Mouse (Mus musculus): ENCODE data around the gene Ttc23. TPM values are rescaled to one million over a fixed set of nuclear protein-coding genes. Genes with fewer than 3 reads are reported as not detected.

The Ttc23 gene
- polyA plus RNA-seq, 1 experiment = 42.0 TPM

GRCm38 (mm10) chr7:67728203-67728602 is 81.0 kb downstream of the Ttc23 start:
- no peak overlapping the region for H3K4me3 ChIP-seq (ENCODE audit: low read depth, low read length)
- H3K27ac ChIP-seq (ENCODE audit: insufficient read depth, low read length) = no peak overlapping the region
- no peaks in the 10 kb centered on the region for H3K36me3 ChIP-seq (ENCODE audit: control insufficient read depth, insufficient read depth, low read length, poor library complexity, severe bottlenecking)
- H3K4me1 ChIP-seq (ENCODE audit: control insufficient read depth, insufficient read depth, low read length) = no peaks in the 10 kb centered on the region
- no peak for TF ChIP-seq EP300 (IDR thresholded peaks at IDR 0.05; ENCODE audit: insufficient read depth, low read depth, low read length)
- no peak for TF ChIP-seq POLR2A (IDR thresholded peaks at IDR 0.05; ENCODE audit: insufficient read depth, low read length)
- TF ChIP-seq CTCF (IDR thresholded peaks at IDR 0.05; ENCODE audit: low read depth, low read length) = no peak
- no peaks in the 10 kb centered on the region for H3K9me3 ChIP-seq (replicated peaks; ENCODE audit: control insufficient read depth, insufficient read depth, low read length, poor library complexity, severe bottlenecking)
- H3K27me3 ChIP-seq (ENCODE audit: control insufficient read depth, insufficient read depth, low read length, poor library complexity, severe bottlenecking) = no peaks in the 10 kb centered on the region
- H3K9ac ChIP-seq (ENCODE audit: low read depth, poor library complexity, severe bottlenecking) = no peak overlapping the region

GRCm38 (mm10) chr7:67728809-67729208 is 81.6 kb downstream of the Ttc23 start:
- no peak overlapping the region for H3K9ac ChIP-seq (ENCODE audit: low read depth, poor library complexity, severe bottlenecking)
- no peaks in the 10 kb centered on the region for H3K27me3 ChIP-seq (ENCODE audit: control insufficient read depth, insufficient read depth, low read length, poor library complexity, severe bottlenecking)
- H3K4me3 ChIP-seq (ENCODE audit: low read depth, low read length) = no peak overlapping the region
- no peaks in the 10 kb centered on the region for H3K36me3 ChIP-seq (ENCODE audit: control insufficient read depth, insufficient read depth, low read length, poor library complexity, severe bottlenecking)
- H3K9me3 ChIP-seq (replicated peaks; ENCODE audit: control insufficient read depth, insufficient read depth, low read length, poor library complexity, severe bottlenecking) = no peaks in the 10 kb centered on the region
- TF ChIP-seq CTCF (IDR thresholded peaks at IDR 0.05; ENCODE audit: low read depth, low read length) = no peak
- no peak for TF ChIP-seq POLR2A (IDR thresholded peaks at IDR 0.05; ENCODE audit: insufficient read depth, low read length)
- no peak for TF ChIP-seq EP300 (IDR thresholded peaks at IDR 0.05; ENCODE audit: insufficient read depth, low read depth, low read length)
- H3K4me1 ChIP-seq (ENCODE audit: control insufficient read depth, insufficient read depth, low read length) = no peaks in the 10 kb centered on the region
- H3K27ac ChIP-seq (ENCODE audit: insufficient read depth, low read length) = no peak overlapping the region

GRCm38 (mm10) chr7:67730431-67731110 is 83.4 kb downstream of the Ttc23 start:
- no peak overlapping the region for H3K4me3 ChIP-seq (ENCODE audit: low read depth, low read length)
- TF ChIP-seq EP300 (IDR thresholded peaks at IDR 0.05; ENCODE audit: insufficient read depth, low read depth, low read length) = no peak
- TF ChIP-seq CTCF (IDR thresholded peaks at IDR 0.05; ENCODE audit: low read depth, low read length) = no peak
- TF ChIP-seq POLR2A (IDR thresholded peaks at IDR 0.05; ENCODE audit: insufficient read depth, low read length) = no peak
- no peaks in the 10 kb centered on the region for H3K9me3 ChIP-seq (replicated peaks; ENCODE audit: control insufficient read depth, insufficient read depth, low read length, poor library complexity, severe bottlenecking)
- H3K27me3 ChIP-seq (ENCODE audit: control insufficient read depth, insufficient read depth, low read length, poor library complexity, severe bottlenecking) = no peaks in the 10 kb centered on the region
- H3K27ac ChIP-seq (ENCODE audit: insufficient read depth, low read length) = no peak overlapping the region
- no peaks in the 10 kb centered on the region for H3K4me1 ChIP-seq (ENCODE audit: control insufficient read depth, insufficient read depth, low read length)
- no peak overlapping the region for H3K9ac ChIP-seq (ENCODE audit: low read depth, poor library complexity, severe bottlenecking)
- H3K36me3 ChIP-seq (ENCODE audit: control insufficient read depth, insufficient read depth, low read length, poor library complexity, severe bottlenecking) = no peaks in the 10 kb centered on the region

GRCm38 (mm10) chr7:67732276-67732675 is 85.1 kb downstream of the Ttc23 start:
- Histone ChIP-seq H3K9ac (ENCODE audit: low read depth, poor library complexity, severe bottlenecking) (no peak overlapping the region), H3K4me1 (ENCODE audit: control insufficient read depth, insufficient read depth, low read length) (no peaks in the 10 kb centered on the region), H3K27ac (ENCODE audit: insufficient read depth, low read length) (no peak overlapping the region), H3K9me3 (replicated peaks; ENCODE audit: control insufficient read depth, insufficient read depth, low read length, poor library complexity, severe bottlenecking) (no peaks in the 10 kb centered on the region), H3K4me3 (ENCODE audit: low read depth, low read length) (no peak overlapping the region), H3K27me3 (ENCODE audit: control insufficient read depth, insufficient read depth, low read length, poor library complexity, severe bottlenecking) (no peaks in the 10 kb centered on the region), H3K36me3 (ENCODE audit: control insufficient read depth, insufficient read depth, low read length, poor library complexity, severe bottlenecking) (no peaks in the 10 kb centered on the region)
- TF ChIP-seq CTCF (IDR thresholded peaks at IDR 0.05; ENCODE audit: low read depth, low read length) (no peak), POLR2A (IDR thresholded peaks at IDR 0.05; ENCODE audit: insufficient read depth, low read length) (no peak), EP300 (IDR thresholded peaks at IDR 0.05; ENCODE audit: insufficient read depth, low read depth, low read length) (no peak)

- Histone ChIP-seq H3K4me3 (ENCODE audit: low read depth, low read length) (no peak overlapping the region), H3K27ac (ENCODE audit: insufficient read depth, low read length) (no peak overlapping the region), H3K36me3 (ENCODE audit: control insufficient read depth, insufficient read depth, low read length, poor library complexity, severe bottlenecking) (no peaks in the 10 kb centered on the region), H3K9me3 (replicated peaks; ENCODE audit: control insufficient read depth, insufficient read depth, low read length, poor library complexity, severe bottlenecking) (no peaks in the 10 kb centered on the region), H3K27me3 (ENCODE audit: control insufficient read depth, insufficient read depth, low read length, poor library complexity, severe bottlenecking) (no peaks in the 10 kb centered on the region), H3K4me1 (ENCODE audit: control insufficient read depth, insufficient read depth, low read length) (no peaks in the 10 kb centered on the region), H3K9ac (ENCODE audit: low read depth, poor library complexity, severe bottlenecking) (no peak overlapping the region)
- TF ChIP-seq CTCF (IDR thresholded peaks at IDR 0.05; ENCODE audit: low read depth, low read length) = no peak
- TF ChIP-seq POLR2A (IDR thresholded peaks at IDR 0.05; ENCODE audit: insufficient read depth, low read length) = no peak
- no peak for TF ChIP-seq EP300 (IDR thresholded peaks at IDR 0.05; ENCODE audit: insufficient read depth, low read depth, low read length)
Measured at GRCm38 (mm10) chr7:67740382-67740781, 93.2 kb downstream of the Ttc23 start.

GRCm38 (mm10) chr7:67740796-67741195 is 93.6 kb downstream of the Ttc23 start:
- H3K4me3 ChIP-seq (ENCODE audit: low read depth, low read length) = no peak overlapping the region
- H3K36me3 ChIP-seq (ENCODE audit: control insufficient read depth, insufficient read depth, low read length, poor library complexity, severe bottlenecking) = no peaks in the 10 kb centered on the region
- TF ChIP-seq POLR2A (IDR thresholded peaks at IDR 0.05; ENCODE audit: insufficient read depth, low read length) = no peak
- no peak for TF ChIP-seq CTCF (IDR thresholded peaks at IDR 0.05; ENCODE audit: low read depth, low read length)
- TF ChIP-seq EP300 (IDR thresholded peaks at IDR 0.05; ENCODE audit: insufficient read depth, low read depth, low read length) = no peak
- H3K27ac ChIP-seq (ENCODE audit: insufficient read depth, low read length) = no peak overlapping the region
- H3K4me1 ChIP-seq (ENCODE audit: control insufficient read depth, insufficient read depth, low read length) = no peaks in the 10 kb centered on the region
- H3K9ac ChIP-seq (ENCODE audit: low read depth, poor library complexity, severe bottlenecking) = no peak overlapping the region
- H3K9me3 ChIP-seq (replicated peaks; ENCODE audit: control insufficient read depth, insufficient read depth, low read length, poor library complexity, severe bottlenecking) = no peaks in the 10 kb centered on the region
- H3K27me3 ChIP-seq (ENCODE audit: control insufficient read depth, insufficient read depth, low read length, poor library complexity, severe bottlenecking) = no peaks in the 10 kb centered on the region
